Mouse (Mus musculus) forebrain, embryonic 15.5 days (tissue): ENCODE data around the gene Tm6sf1. TPM values are rescaled to one million over a fixed set of nuclear protein-coding genes. Genes with fewer than 3 reads are reported as not detected.

Source experiments
- ATAC-seq: fragments of 200-750 bp; cut with Nextera tagmentation; replicated peaks from 2 replicates; pipeline ENCODE4 v1.8.0; 2017; ENCODE audit warnings: mild to moderate bottlenecking, moderate TSS enrichment, moderate library complexity
- H3K27ac ChIP-seq: fragments of 300-500 bp; sonication (generic); replicated peaks from 2 replicates; pipeline ENCODE4 v1.5.1; 2015; ENCODE audit warnings: mild to moderate bottlenecking, inconsistent platforms
- H3K27me3 ChIP-seq: fragments of 300-500 bp; sonication (generic); 2 replicates; pipeline ENCODE4 v1.6.1; 2015; ENCODE audit warnings: inconsistent platforms
- H3K36me3 ChIP-seq: fragments of 300-500 bp; sonication (generic); 2 replicates; pipeline ENCODE4 v1.6.1; 2015; ENCODE audit warnings: mild to moderate bottlenecking, inconsistent platforms
- H3K4me1 ChIP-seq: fragments of 300-500 bp; sonication (generic); 2 replicates; pipeline ENCODE4 v1.6.1; 2015; ENCODE audit warnings: inconsistent platforms
- H3K4me2 ChIP-seq: fragments of 300-500 bp; sonication (generic); replicated peaks from 2 replicates; pipeline ENCODE4 v1.6.1; 2015; ENCODE audit warnings: mild to moderate bottlenecking, inconsistent platforms
- H3K4me3 ChIP-seq: fragments of 300-500 bp; sonication (generic); 2 replicates; pipeline ENCODE4 v1.5.1; 2015; ENCODE audit warnings: mild to moderate bottlenecking, inconsistent platforms
- H3K9ac ChIP-seq: fragments of 300-500 bp; sonication (generic); replicated peaks from 2 replicates; pipeline ENCODE4 v1.6.1; 2015; ENCODE audit warnings: mild to moderate bottlenecking, inconsistent platforms
- H3K9me3 ChIP-seq: fragments of 300-500 bp; sonication (generic); 2 replicates; pipeline ENCODE4 v1.6.1; 2016; ENCODE audit warnings: inconsistent platforms
- WGBS: fragments of 180-500 bp; shearing (Covaris S2); methylation state at CpG from one replicate; pipeline ENCODE4 v1.1.7; 2015; ENCODE audit warnings: mixed read lengths; 5-methylcytosine and 5-hydroxymethylcytosine counted together
- polyA plus RNA-seq: library from polyadenylated mRNA; unstranded; fragments of >200 nt; fragmentation: Nextera tagmentation; extraction: Ambion mirVana; gene quantifications from 2 replicates; pipeline ENCODE4 v1.2.1, GENCODE M21; 2015

The Tm6sf1 gene
- polyA plus RNA-seq, 1 experiment from 2014 or later, result 7.1 TPM

DNA sequence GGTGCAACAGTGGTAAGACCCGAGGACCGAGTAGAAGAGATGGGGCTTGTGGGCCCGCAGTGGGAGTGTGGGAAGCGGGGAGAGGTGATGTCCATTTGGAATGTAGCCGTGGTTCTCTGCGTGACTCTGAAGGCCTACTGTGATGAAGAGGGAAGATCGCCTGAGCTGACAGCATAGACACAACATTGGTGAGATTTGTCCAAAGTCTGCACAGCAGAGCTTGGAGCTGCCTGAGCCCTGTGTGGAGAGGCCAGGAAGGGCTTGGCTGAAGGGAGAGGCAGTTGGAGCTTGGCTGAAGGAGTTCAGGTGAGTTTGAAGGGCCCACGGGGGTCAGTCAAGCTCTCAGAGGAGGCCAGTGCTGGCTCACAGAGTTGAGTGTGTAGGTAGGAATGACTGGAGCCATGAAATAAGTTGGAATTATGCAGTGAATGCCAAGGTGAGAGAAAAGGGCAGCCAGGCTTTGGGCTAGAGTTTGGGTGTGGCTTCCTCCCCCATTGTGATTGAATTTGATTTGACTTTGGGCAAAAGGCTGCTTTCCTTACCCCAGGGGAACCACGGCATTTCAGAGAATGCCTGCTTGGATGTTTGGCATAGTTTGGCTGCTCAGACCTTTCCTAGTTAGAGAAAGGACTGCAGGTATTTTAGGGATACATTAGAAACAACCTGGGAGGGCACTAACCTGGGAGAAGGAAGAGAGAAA lies 8.6 kb downstream of the Tm6sf1 start:
- ATAC-seq, result no peak
- peaks cover 16% of the 10 kb centered on the region for H3K4me1 ChIP-seq
- no peak overlapping the region for H3K4me2 ChIP-seq
- WGBS, result 90% methylated on average over 9 of the region's 9 CpGs
- H3K9me3 ChIP-seq, result no peaks in the 10 kb centered on the region
- H3K9ac ChIP-seq, result no peak overlapping the region
- H3K36me3 ChIP-seq, result no peaks in the 10 kb centered on the region
- H3K4me3 ChIP-seq, result no peak overlapping the region
- no peak overlapping the region for H3K27ac ChIP-seq
- H3K27me3 ChIP-seq, result no peaks in the 10 kb centered on the region

DNA sequence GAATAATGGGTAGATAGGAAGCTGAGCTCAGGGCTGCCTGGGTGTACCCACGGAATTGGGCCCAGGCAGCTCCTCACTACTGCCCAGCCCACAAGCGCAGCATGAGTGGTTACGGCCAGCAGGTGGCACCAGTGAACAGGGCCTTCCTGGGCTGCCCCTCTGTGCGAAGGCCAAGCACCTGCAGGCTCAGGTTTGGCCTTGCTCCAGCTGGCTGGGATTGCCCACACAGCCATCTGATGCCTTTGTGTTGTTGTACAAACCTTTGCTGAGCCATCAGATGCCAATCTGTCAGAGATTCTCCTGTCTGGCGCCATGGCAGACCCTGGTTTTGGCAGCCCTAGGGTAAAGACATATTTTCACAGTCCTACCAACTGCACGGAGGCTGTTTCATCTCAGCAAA lies 9.4 kb downstream of the Tm6sf1 start:
- Histone ChIP-seq H3K36me3 (no peaks in the 10 kb centered on the region), H3K4me3 (no peak overlapping the region), H3K4me2 (no peak overlapping the region), H3K9ac (no peak overlapping the region), H3K4me1 (peaks cover 16% of the 10 kb centered on the region), H3K27me3 (no peaks in the 10 kb centered on the region), H3K27ac (peak overlapping the region; percentile 16; the same call in 1 of the 2 replicates), H3K9me3 (no peaks in the 10 kb centered on the region)
- ATAC-seq, result peak; percentile 90
- WGBS, result 11% methylated on average over 6 of the region's 6 CpGs

DNA sequence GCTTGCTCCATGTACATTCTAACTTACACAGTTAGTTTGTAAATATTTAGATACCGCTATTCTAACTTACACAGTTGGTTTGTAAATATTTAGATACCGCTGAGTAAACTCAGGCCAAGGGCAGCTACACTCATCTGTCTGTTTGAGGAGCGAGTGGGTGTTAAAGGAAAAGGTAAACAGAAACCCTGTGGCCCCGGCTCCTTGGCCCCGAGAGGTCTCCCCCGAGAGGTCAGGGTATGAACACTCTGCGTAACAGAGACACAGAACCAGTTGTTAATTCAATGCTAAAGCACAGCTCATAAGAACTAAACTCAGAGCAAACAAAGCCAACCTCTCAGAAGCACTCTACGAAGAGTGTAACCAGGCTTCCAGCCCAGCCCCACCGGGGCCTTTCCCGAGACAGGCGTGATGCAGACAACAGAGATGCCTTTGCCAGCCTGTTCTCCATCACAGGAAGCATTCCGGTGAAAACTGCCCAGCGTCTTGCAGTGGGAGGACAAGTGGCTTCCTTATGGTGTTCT lies 13.8 kb downstream of the Tm6sf1 start:
- Histone ChIP-seq H3K27ac (no peak overlapping the region), H3K4me2 (no peak overlapping the region), H3K27me3 (no peaks in the 10 kb centered on the region), H3K9ac (no peak overlapping the region), H3K4me1 (peaks cover 16% of the 10 kb centered on the region), H3K9me3 (no peaks in the 10 kb centered on the region), H3K4me3 (no peak overlapping the region), H3K36me3 (no peaks in the 10 kb centered on the region)
- ATAC-seq, result no peak
- WGBS, result 88% methylated on average over 13 of the region's 13 CpGs

DNA sequence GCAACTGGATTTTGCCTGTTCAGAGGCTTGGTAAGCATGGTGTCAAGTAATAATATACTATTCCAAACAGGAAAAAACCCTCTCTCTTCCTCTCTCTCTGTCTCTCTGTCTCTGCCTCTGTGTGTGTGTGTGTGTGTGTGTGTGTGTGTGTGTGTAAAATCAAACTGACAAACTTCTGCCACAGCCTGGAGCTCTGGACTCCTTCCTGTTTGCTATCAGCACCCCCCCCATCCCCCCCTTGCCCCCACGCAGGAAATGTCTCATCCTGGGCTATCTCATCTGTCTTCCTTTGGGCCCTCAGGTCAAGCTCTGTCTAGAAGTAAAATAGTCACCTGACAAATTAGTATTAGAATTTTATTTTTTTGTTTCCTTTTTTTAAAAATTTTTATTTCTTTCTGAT lies 15.0 kb downstream of the Tm6sf1 start:
- Histone ChIP-seq H3K27me3 (no peaks in the 10 kb centered on the region), H3K4me3 (no peak overlapping the region), H3K4me2 (no peak overlapping the region), H3K9me3 (no peaks in the 10 kb centered on the region), H3K4me1 (peaks cover 7% of the 10 kb centered on the region; the same call in 1 of the 2 replicates), H3K36me3 (no peaks in the 10 kb centered on the region; the same call in 1 of the 2 replicates), H3K27ac (no peak overlapping the region), H3K9ac (no peak overlapping the region)
- ATAC-seq, result no peak
- 86% methylated on average over 1 of the region's 1 CpGs for WGBS

DNA sequence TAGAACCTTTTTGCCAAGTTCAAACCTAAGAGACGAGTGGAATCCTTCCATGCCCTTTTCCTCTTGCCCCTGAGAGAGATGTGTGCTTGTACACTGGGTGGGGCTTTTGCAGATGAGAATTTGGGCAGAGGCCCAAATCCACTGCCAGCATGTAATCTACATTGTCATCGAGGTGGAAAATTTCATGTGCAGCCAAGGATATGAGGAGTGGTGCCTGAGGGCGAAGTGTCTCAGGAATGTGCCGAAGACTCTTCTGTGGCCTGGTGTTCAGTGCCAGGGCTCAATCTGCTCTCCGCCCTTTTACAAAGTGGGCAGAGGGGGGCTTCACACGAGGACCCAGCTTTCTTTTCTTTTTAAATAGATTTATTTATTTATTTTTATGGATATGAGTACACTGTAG lies 15.8 kb downstream of the Tm6sf1 start:
- no peak overlapping the region for H3K27ac ChIP-seq
- 57% methylated on average over 6 of the region's 6 CpGs for WGBS
- no peaks in the 10 kb centered on the region; the same call in 1 of the 2 replicates for H3K36me3 ChIP-seq
- no peak overlapping the region for H3K4me3 ChIP-seq
- no peaks in the 10 kb centered on the region for H3K27me3 ChIP-seq
- no peaks in the 10 kb centered on the region for H3K9me3 ChIP-seq
- H3K4me2 ChIP-seq, result no peak overlapping the region
- no peak overlapping the region for H3K9ac ChIP-seq
- 0 out of 2 replicates have a peak, but pooled peaks have one; percentile 24 for ATAC-seq
- H3K4me1 ChIP-seq, result no peaks in the 10 kb centered on the region

DNA sequence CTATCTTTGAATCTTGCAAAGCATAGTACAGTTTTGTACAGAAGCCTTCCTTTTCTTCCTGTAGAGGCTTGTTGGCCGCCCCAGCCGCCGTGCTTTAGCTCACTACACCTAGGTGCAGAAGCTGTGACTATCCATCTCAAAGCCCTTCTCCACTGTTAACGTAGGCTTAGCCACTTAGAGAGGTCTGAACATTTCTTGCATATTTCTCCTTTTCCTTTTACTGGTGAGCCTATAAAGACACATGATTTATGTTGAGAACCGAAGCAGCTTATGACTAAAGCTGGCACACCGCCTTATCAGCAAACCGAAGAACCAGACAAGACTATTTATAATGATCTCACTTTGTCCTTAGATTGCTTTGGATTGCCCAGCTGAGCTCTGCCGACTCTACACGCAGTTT lies 16.6 kb downstream of the Tm6sf1 start:
- 89% methylated on average over 9 of the region's 9 CpGs for WGBS
- H3K9me3 ChIP-seq, result no peaks in the 10 kb centered on the region
- ATAC-seq, result no peak

DNA sequence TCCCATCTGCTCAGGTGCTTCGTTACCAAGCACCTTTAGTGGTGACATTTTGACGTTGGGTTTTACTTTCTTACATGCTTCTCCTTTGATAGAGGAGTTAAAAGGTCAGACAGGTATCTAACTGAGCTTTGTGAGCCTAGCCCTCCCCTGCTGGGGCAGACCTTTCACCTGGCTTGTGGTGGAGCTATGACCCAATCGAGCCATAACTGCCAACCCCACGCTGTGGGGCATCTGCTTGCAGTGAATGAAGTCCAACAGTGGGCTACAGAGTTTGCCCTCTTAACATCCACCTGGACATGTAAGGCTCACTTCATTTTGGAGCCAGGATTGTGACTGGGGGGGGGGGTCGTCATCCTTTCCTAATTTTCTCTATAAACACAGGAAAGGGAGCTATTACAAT lies 21.5 kb downstream of the Tm6sf1 start:
- ATAC-seq, result no peak
- 84% methylated on average over 5 of the region's 5 CpGs for WGBS
- H3K36me3 ChIP-seq, result peaks cover 5% of the 10 kb centered on the region; the same call in 1 of the 2 replicates
- no peaks in the 10 kb centered on the region for H3K4me1 ChIP-seq
- no peak overlapping the region for H3K4me3 ChIP-seq
- H3K9me3 ChIP-seq, result no peaks in the 10 kb centered on the region
- H3K27ac ChIP-seq, result no peak overlapping the region
- no peak overlapping the region for H3K4me2 ChIP-seq
- no peak overlapping the region for H3K9ac ChIP-seq
- H3K27me3 ChIP-seq, result no peaks in the 10 kb centered on the region

More for the DNA sequence above, 16.6 kb downstream of the Tm6sf1 start:
- no peaks in the 10 kb centered on the region for H3K27me3 ChIP-seq
- no peaks in the 10 kb centered on the region for H3K4me1 ChIP-seq
- no peak overlapping the region for H3K27ac ChIP-seq
- H3K36me3 ChIP-seq, result no peaks in the 10 kb centered on the region; the same call in 1 of the 2 replicates
- no peak overlapping the region for H3K9ac ChIP-seq
- H3K4me3 ChIP-seq, result no peak overlapping the region
- H3K4me2 ChIP-seq, result no peak overlapping the region

- no peaks in the 10 kb centered on the region for H3K4me1 ChIP-seq
- H3K4me3 ChIP-seq, result no peak overlapping the region
- no peak overlapping the region for H3K9ac ChIP-seq
- peaks cover 5% of the 10 kb centered on the region; the same call in 1 of the 2 replicates for H3K36me3 ChIP-seq
- WGBS, result 88% methylated on average over 4 of the region's 4 CpGs
- H3K27me3 ChIP-seq, result no peaks in the 10 kb centered on the region
- no peak overlapping the region for H3K4me2 ChIP-seq
- no peak for ATAC-seq
- no peak overlapping the region for H3K27ac ChIP-seq
- H3K9me3 ChIP-seq, result no peaks in the 10 kb centered on the region
Measured at GRCm38 (mm10) chr7:81880797-81881196, 22.0 kb downstream of the Tm6sf1 start.

DNA sequence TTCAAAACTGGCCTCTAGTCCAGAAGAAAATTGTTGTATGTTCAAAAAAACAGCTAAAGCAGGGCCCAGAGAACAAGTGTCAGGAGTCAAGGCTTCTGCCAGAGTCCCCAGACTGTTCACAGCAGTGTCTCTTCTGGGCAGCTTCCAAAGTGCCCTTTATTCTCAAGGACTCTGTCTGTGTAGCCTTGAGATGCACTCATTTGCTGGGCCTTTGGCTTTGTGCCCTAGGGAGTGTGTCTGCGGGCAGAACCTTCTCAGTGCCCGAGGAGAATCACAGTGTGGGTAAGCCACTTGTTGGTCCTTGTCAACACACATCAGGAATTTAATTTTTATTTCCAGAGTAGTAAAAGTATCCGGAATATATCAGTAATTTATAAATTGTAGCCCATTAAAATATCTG lies 22.8 kb downstream of the Tm6sf1 start:
- Histone ChIP-seq H3K4me1 (no peaks in the 10 kb centered on the region), H3K9me3 (no peaks in the 10 kb centered on the region), H3K4me2 (no peak overlapping the region), H3K4me3 (no peak overlapping the region), H3K27ac (no peak overlapping the region), H3K27me3 (no peaks in the 10 kb centered on the region), H3K9ac (no peak overlapping the region), H3K36me3 (peaks cover 10% of the 10 kb centered on the region)
- 69% methylated on average over 3 of the region's 3 CpGs for WGBS
- no peak for ATAC-seq

DNA sequence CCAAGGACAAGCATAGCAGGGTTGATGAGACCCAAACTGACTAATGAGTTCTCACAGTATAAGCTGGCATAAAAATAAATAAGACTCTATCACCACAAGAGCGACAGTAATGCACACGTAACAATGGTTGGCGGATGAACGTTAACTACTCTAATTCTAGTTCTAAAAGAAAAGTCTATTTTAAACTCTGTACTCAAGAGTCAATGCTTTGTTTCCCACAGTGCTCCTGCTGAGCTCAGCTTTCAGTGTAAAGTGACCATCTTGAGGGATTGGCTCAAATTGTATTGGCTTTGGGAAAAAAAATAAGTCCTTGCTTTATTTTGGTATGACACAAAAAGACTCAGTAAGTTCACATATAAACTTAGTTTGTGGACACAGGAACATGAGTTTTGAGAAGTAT lies 26.3 kb downstream of the Tm6sf1 start:
- Histone ChIP-seq H3K4me3 (no peak overlapping the region), H3K4me1 (no peaks in the 10 kb centered on the region), H3K36me3 (peaks cover 17% of the 10 kb centered on the region), H3K9me3 (no peaks in the 10 kb centered on the region), H3K9ac (no peak overlapping the region), H3K4me2 (no peak overlapping the region), H3K27ac (no peak overlapping the region), H3K27me3 (no peaks in the 10 kb centered on the region)
- 49% methylated on average over 4 of the region's 4 CpGs for WGBS
- no peak for ATAC-seq

GRCm38 (mm10) chr7:81899361-81899760 lies 40.6 kb downstream of the Tm6sf1 start:
- Histone ChIP-seq H3K27me3 (no peaks in the 10 kb centered on the region), H3K9me3 (no peaks in the 10 kb centered on the region), H3K4me2 (no peak overlapping the region), H3K36me3 (peaks cover 15% of the 10 kb centered on the region), H3K9ac (no peak overlapping the region), H3K4me1 (no peaks in the 10 kb centered on the region), H3K4me3 (no peak overlapping the region), H3K27ac (no peak overlapping the region)
- no peak for ATAC-seq
- 87% methylated on average over 11 of the region's 11 CpGs for WGBS

GRCm38 (mm10) chr7:81904094-81904493 lies 45.3 kb downstream of the Tm6sf1 start:
- peaks cover 7% of the 10 kb centered on the region; the same call in 1 of the 2 replicates for H3K36me3 ChIP-seq
- no peak overlapping the region for H3K4me2 ChIP-seq
- H3K27ac ChIP-seq, result no peak overlapping the region
- no peak overlapping the region for H3K4me3 ChIP-seq
- H3K4me1 ChIP-seq, result no peaks in the 10 kb centered on the region
- no peaks in the 10 kb centered on the region for H3K9me3 ChIP-seq
- H3K27me3 ChIP-seq, result no peaks in the 10 kb centered on the region
- 43% methylated on average over 4 of the region's 4 CpGs for whole genome bisulfite sequencing
- no peak for ATAC-seq
- H3K9ac ChIP-seq, result no peak overlapping the region

- H3K4me2 ChIP-seq, result no peak overlapping the region
- WGBS, result 89% methylated on average over 2 of the region's 2 CpGs
- H3K27me3 ChIP-seq, result no peaks in the 10 kb centered on the region
- no peaks in the 10 kb centered on the region for H3K9me3 ChIP-seq
- no peak overlapping the region for H3K27ac ChIP-seq
- H3K9ac ChIP-seq, result no peak overlapping the region
- 0 out of 2 replicates have a peak, but pooled peaks cover 2% of the 10 kb centered on the region for H3K36me3 ChIP-seq
- no peak overlapping the region for H3K4me3 ChIP-seq
- no peak for ATAC-seq
- no peaks in the 10 kb centered on the region for H3K4me1 ChIP-seq
Measured at GRCm38 (mm10) chr7:81904926-81905325, 46.1 kb downstream of the Tm6sf1 start.
